Mouse (Mus musculus) limb, embryonic 12.5 days (tissue): ENCODE measurements around the gene Gm5105. TPM values are rescaled to one million over a fixed set of nuclear protein-coding genes. Genes with fewer than 3 reads are reported as not detected.

Experiments used
- ATAC-seq: fragments of 200-750 bp; cut with Nextera tagmentation; 2 replicates; pipeline ENCODE4 v1.8.0; 2017; ENCODE audit warnings: low read depth, moderate TSS enrichment; ENCODE audit not compliant: insufficient number of reproducible peaks, insufficient read depth, low FRiP score, low TSS enrichment
- H3K27ac ChIP-seq: fragments of 300-500 bp; sonication (generic); 2 replicates; pipeline ENCODE4 v1.5.1; 2016; ENCODE audit warnings: mild to moderate bottlenecking, moderate library complexity
- H3K27me3 ChIP-seq: fragments of 300-500 bp; sonication (generic); 2 replicates; pipeline ENCODE4 v1.6.1; 2016; ENCODE audit warnings: mild to moderate bottlenecking, moderate library complexity
- H3K36me3 ChIP-seq: fragments of 300-500 bp; sonication (generic); 2 replicates; pipeline ENCODE4 v1.6.1; 2016; ENCODE audit warnings: mild to moderate bottlenecking, moderate library complexity
- H3K4me1 ChIP-seq: fragments of 300-500 bp; sonication (generic); replicated peaks from 2 replicates; pipeline ENCODE4 v1.6.1; 2016
- H3K4me2 ChIP-seq: fragments of 300-500 bp; sonication (generic); 2 replicates; pipeline ENCODE4 v1.6.1; 2016; ENCODE audit warnings: mild to moderate bottlenecking, moderate library complexity
- H3K4me3 ChIP-seq: fragments of 300-500 bp; sonication (generic); replicated peaks from 2 replicates; pipeline ENCODE4 v1.5.1; 2016; ENCODE audit warnings: mild to moderate bottlenecking
- H3K9ac ChIP-seq: fragments of 300-500 bp; sonication (generic); replicated peaks from 2 replicates; pipeline ENCODE4 v1.6.1; 2016; ENCODE audit warnings: mild to moderate bottlenecking, moderate library complexity
- H3K9me3 ChIP-seq: fragments of 300-500 bp; sonication (generic); 2 replicates; pipeline ENCODE4 v1.6.1; 2016; ENCODE audit warnings: mild to moderate bottlenecking, moderate library complexity
- WGBS: fragments of 180-500 bp; shearing (Covaris S2); methylation state at CpG from one replicate; pipeline ENCODE4 v1.1.7; 2016; 5-methylcytosine and 5-hydroxymethylcytosine counted together
- polyA plus RNA-seq: library from polyadenylated mRNA; unstranded; fragments of >200 nt; fragmentation: Nextera tagmentation; extraction: Ambion mirVana; gene quantifications from 2 replicates; pipeline ENCODE4 v1.2.1, GENCODE M21; 2016

Gene Gm5105
- polyA plus RNA-seq, 1 experiment from 2014 or later, result 0.19 TPM

- H3K27me3 ChIP-seq, result no peaks in the 10 kb centered on the region
- no peaks in the 10 kb centered on the region for H3K4me1 ChIP-seq
- 82% methylated on average over 3 of the region's 3 CpGs for WGBS
- H3K27ac ChIP-seq, result no peak overlapping the region
- no peak overlapping the region for H3K4me3 ChIP-seq
- no peak for ATAC-seq
- no peak overlapping the region for H3K4me2 ChIP-seq
- H3K9ac ChIP-seq, result no peak overlapping the region
- H3K9me3 ChIP-seq, result no peaks in the 10 kb centered on the region
- H3K36me3 ChIP-seq, result no peaks in the 10 kb centered on the region
Observed at GRCm38 (mm10) chr3:138095301-138095700, 28.1 kb upstream of the Gm5105 start.

GRCm38 (mm10) chr3:138083896-138084295 is 16.7 kb upstream of the Gm5105 start:
- Histone ChIP-seq H3K4me2 (no peak overlapping the region), H3K4me3 (no peak overlapping the region)
- WGBS, result 83% methylated on average over 4 of the region's 4 CpGs

DNA sequence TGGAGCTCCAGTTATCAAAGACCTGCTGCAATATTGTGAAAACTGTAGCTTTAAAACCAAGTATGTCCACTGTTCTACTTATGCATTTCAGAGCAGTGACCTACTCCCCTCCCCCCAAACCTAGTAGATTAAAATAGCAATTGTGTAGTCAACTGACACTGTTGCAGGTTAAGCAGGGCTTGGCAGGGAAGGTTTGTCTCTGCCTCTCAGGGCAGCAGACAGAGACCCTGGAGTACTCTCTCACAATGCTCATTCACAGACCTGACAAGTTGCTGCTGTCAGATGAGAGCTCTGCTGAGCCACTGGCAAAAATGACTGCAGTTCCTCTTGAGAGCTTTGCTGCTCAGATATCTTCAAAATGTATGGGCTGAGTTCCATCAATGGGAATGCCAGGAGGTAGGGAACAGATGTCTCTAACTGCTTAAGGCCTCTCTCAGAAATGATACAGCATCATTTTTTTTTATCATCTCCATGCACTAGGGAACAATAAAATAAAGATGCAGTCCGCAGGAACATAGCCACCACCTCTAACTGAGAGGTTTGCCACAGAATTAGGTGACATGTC is 16.0 kb upstream of the Gm5105 start:
- Histone ChIP-seq H3K36me3 (no peaks in the 10 kb centered on the region), H3K4me1 (no peaks in the 10 kb centered on the region), H3K27ac (no peak overlapping the region), H3K9ac (no peak overlapping the region), H3K4me2 (no peak overlapping the region), H3K9me3 (no peaks in the 10 kb centered on the region), H3K4me3 (no peak overlapping the region), H3K27me3 (no peaks in the 10 kb centered on the region)
- WGBS, result 82% methylated on average over 1 of the region's 1 CpGs
- no peak for ATAC-seq

More at GRCm38 (mm10) chr3:138083896-138084295, 16.7 kb upstream of the Gm5105 start:
- ATAC-seq, result no peak
- no peaks in the 10 kb centered on the region for H3K9me3 ChIP-seq
- no peaks in the 10 kb centered on the region for H3K4me1 ChIP-seq
- no peaks in the 10 kb centered on the region for H3K27me3 ChIP-seq
- no peaks in the 10 kb centered on the region for H3K36me3 ChIP-seq
- no peak overlapping the region for H3K27ac ChIP-seq
- no peak overlapping the region for H3K9ac ChIP-seq

DNA sequence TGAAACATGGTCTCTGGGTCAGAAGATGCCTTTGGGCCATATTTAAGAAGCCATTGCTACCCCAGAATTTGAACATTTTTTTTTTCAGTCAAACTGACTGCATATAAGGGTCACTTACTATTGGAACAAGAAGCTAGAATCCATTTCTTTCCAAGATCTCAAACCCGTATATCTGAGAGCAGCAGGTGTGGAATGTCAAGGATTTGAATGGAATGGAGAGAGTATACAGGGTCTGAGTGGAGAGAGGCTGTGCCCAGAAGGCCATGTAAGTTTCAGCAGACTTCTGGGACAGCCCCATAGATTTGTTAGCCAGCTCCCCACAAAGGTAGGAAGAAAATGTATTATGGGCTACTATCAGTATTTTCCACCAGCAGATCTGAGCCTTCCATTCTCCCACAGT is 11.5 kb upstream of the Gm5105 start:
- Histone ChIP-seq H3K27me3 (no peaks in the 10 kb centered on the region), H3K4me1 (0 out of 2 replicates have a peak, but pooled peaks cover 3% of the 10 kb centered on the region), H3K4me3 (no peak overlapping the region), H3K9me3 (no peaks in the 10 kb centered on the region), H3K9ac (no peak overlapping the region), H3K36me3 (no peaks in the 10 kb centered on the region), H3K4me2 (no peak overlapping the region), H3K27ac (0 out of 2 replicates have a peak overlapping the region, but pooled peaks have one; percentile 23)
- ATAC-seq, result no peak
- 67% methylated on average over 1 of the region's 1 CpGs for WGBS

- Histone ChIP-seq H3K9me3 (no peaks in the 10 kb centered on the region), H3K4me3 (no peak overlapping the region), H3K4me1 (0 out of 2 replicates have a peak, but pooled peaks cover 3% of the 10 kb centered on the region), H3K27ac (peak overlapping the region; percentile 64; the same call in 1 of the 2 replicates), H3K9ac (no peak overlapping the region), H3K4me2 (no peak overlapping the region), H3K36me3 (no peaks in the 10 kb centered on the region), H3K27me3 (no peaks in the 10 kb centered on the region)
- ATAC-seq, result no peak
- 70% methylated on average over 11 of the region's 11 CpGs for WGBS
Observed at GRCm38 (mm10) chr3:138077476-138078340, 10.5 kb upstream of the Gm5105 start.

DNA sequence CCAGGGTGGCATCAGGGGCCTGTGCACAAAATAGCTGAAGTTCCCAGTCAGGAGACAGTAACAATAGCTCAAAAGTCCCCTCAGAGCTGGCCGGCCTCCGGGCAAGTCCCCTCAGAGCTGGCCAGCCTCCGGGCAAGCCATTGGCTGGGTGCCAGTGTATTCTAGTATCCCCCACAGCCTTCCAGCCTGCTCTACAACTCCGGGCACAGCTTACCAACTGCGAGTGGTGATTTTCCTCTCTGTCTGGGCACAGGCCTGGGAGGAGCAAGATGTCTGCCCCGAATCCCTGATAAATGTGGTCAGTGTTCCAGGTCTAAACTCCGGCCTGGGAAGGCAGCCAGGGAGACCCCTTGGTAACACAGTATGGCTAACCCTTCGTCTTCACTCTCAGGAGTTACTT is 8.0 kb upstream of the Gm5105 start:
- Histone ChIP-seq H3K4me1 (peaks cover 10% of the 10 kb centered on the region; the same call in 1 of the 2 replicates), H3K9me3 (no peaks in the 10 kb centered on the region), H3K4me3 (no peak overlapping the region), H3K9ac (no peak overlapping the region), H3K27ac (no peak overlapping the region), H3K36me3 (no peaks in the 10 kb centered on the region), H3K4me2 (no peak overlapping the region), H3K27me3 (no peaks in the 10 kb centered on the region)
- no peak for ATAC-seq
- 84% methylated on average over 8 of the region's 8 CpGs for WGBS

GRCm38 (mm10) chr3:138074214-138074613 is 7.0 kb upstream of the Gm5105 start:
- no peaks in the 10 kb centered on the region for H3K9me3 ChIP-seq
- no peaks in the 10 kb centered on the region for H3K27me3 ChIP-seq
- 93% methylated on average over 1 of the region's 1 CpGs for WGBS
- H3K4me2 ChIP-seq, result no peak overlapping the region
- no peak for ATAC-seq
- H3K36me3 ChIP-seq, result no peaks in the 10 kb centered on the region
- H3K27ac ChIP-seq, result no peak overlapping the region
- H3K4me1 ChIP-seq, result peaks cover 14% of the 10 kb centered on the region; the same call in 1 of the 2 replicates
- no peak overlapping the region for H3K4me3 ChIP-seq
- H3K9ac ChIP-seq, result no peak overlapping the region

- 69% methylated on average over 10 of the region's 10 CpGs for WGBS
- H3K4me1 ChIP-seq, result peaks cover 11% of the 10 kb centered on the region; the same call in 1 of the 2 replicates
- H3K36me3 ChIP-seq, result no peaks in the 10 kb centered on the region
- no peak overlapping the region for H3K9ac ChIP-seq
- no peak overlapping the region for H3K27ac ChIP-seq
- no peaks in the 10 kb centered on the region for H3K27me3 ChIP-seq
- no peak overlapping the region; the same call in 1 of the 2 replicates for H3K4me3 ChIP-seq
- H3K9me3 ChIP-seq, result no peaks in the 10 kb centered on the region
- no peak overlapping the region for H3K4me2 ChIP-seq
- ATAC-seq, result no peak
Observed at GRCm38 (mm10) chr3:138071476-138072073, 4.4 kb upstream of the Gm5105 start.

DNA sequence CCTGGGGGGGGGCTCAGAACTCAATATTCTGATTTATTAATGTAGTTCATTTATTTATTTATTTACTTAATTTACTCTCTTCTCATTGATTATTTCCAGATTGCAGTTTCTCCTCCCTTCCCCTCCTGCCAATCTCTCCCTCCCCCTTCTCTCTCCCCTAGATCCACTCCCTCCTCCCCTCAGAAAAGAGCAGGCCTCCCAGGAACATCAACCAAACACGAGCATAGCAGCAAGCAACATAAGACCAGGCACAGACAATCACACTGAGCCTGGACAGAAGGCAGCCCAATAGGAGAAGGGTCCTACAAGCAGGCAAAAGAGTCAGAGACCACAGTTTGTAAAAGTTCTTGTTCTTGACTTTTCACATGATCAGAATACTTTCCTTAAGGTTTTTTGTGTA is 3.8 kb upstream of the Gm5105 start:
- no peak overlapping the region for H3K27ac ChIP-seq
- ATAC-seq, result no peak
- no peaks in the 10 kb centered on the region for H3K9me3 ChIP-seq
- H3K4me2 ChIP-seq, result no peak overlapping the region
- H3K4me3 ChIP-seq, result no peak overlapping the region
- no peaks in the 10 kb centered on the region for H3K36me3 ChIP-seq
- whole genome bisulfite sequencing, result 9% methylated on average over 1 of the region's 1 CpGs
- H3K27me3 ChIP-seq, result no peaks in the 10 kb centered on the region
- no peak overlapping the region for H3K9ac ChIP-seq
- peaks cover 14% of the 10 kb centered on the region; the same call in 1 of the 2 replicates for H3K4me1 ChIP-seq

GRCm38 (mm10) chr3:138069756-138070511 is 2.7 kb upstream of the Gm5105 start:
- Histone ChIP-seq H3K9me3 (no peaks in the 10 kb centered on the region), H3K4me2 (no peak overlapping the region), H3K27ac (no peak overlapping the region), H3K4me1 (peaks cover 20% of the 10 kb centered on the region), H3K9ac (no peak overlapping the region), H3K27me3 (no peaks in the 10 kb centered on the region), H3K4me3 (no peak overlapping the region), H3K36me3 (no peaks in the 10 kb centered on the region)
- ATAC-seq, result no peak
- WGBS, result 78% methylated on average over 18 of the region's 18 CpGs

GRCm38 (mm10) chr3:138068103-138068502 is 915 bp upstream of the Gm5105 start:
- H3K36me3 ChIP-seq, result no peaks in the 10 kb centered on the region
- H3K9me3 ChIP-seq, result no peaks in the 10 kb centered on the region
- no peaks in the 10 kb centered on the region for H3K27me3 ChIP-seq
- H3K4me3 ChIP-seq, result no peak overlapping the region
- 93% methylated on average over 12 of the region's 12 CpGs for WGBS
- no peak overlapping the region for H3K27ac ChIP-seq
- no peak for ATAC-seq
- H3K4me1 ChIP-seq, result peaks cover 32% of the 10 kb centered on the region
- no peak overlapping the region for H3K9ac ChIP-seq
- H3K4me2 ChIP-seq, result no peak overlapping the region
